Mouse (Mus musculus) layer of hippocampus, postnatal 36 days (tissue): ENCODE data around the gene Aplnr. TPM values are rescaled to one million over a fixed set of nuclear protein-coding genes. Genes with fewer than 3 reads are reported as not detected.

ENCODE experiments used
- DNase-seq, 2 experiments: peaks; one replicate each; pipeline ENCODE4 v3.0.0; 2022
- total RNA-seq, 2 experiments: library from RNA; stranded (reverse); gene quantifications; 2 replicates each; pipeline ENCODE4 v1.2.3; 2021

Aplnr gene
- total RNA-seq, 2 experiments from 2014 or later: 0.91 to 1.0 TPM

GRCm38 (mm10) chr2:85187582-85188151, 51.6 kb downstream of the Aplnr start:
- no peak for DNase-seq

Other genes with a start within 250 kb of the Aplnr start
- 10 to 100 TPM; 91.2 to 94.8 TPM for gene Rtn4rl2, start 249.5 kb upstream of the Aplnr start, total RNA-seq
- gene Slc43a3, start 199.6 kb upstream of the Aplnr start, total RNA-seq: 1 to 10 TPM in 1 of 2 experiments, under 1 TPM in 1; 0.37 to 2.6 TPM
- gene Prg2, start 155.8 kb upstream of the Aplnr start, total RNA-seq: not detected
- not detected for gene Prg3, start 148.0 kb upstream of the Aplnr start, total RNA-seq
- 100 to 1,000 TPM; 120 TPM for gene Ssrp1, start 99.0 kb upstream of the Aplnr start, total RNA-seq
- 1 to 10 TPM; 1.4 to 2.7 TPM for gene P2rx3, start 98.8 kb upstream of the Aplnr start, total RNA-seq
- 100 to 1,000 TPM; 159 to 174 TPM for gene Tnks1bp1, start 88.2 kb upstream of the Aplnr start, total RNA-seq
- 10 to 100 TPM; 12.5 to 14.7 TPM for gene Lrrc55, start 61.0 kb downstream of the Aplnr start, total RNA-seq
- gene Olfr987, start 203.1 kb downstream of the Aplnr start, total RNA-seq: not detected
- not detected for gene Olfr988, start 227.0 kb downstream of the Aplnr start, total RNA-seq